Mouse (Mus musculus): ENCODE data around the gene Kdsr. TPM values are rescaled to one million over a fixed set of nuclear protein-coding genes. Genes with fewer than 3 reads are reported as not detected.

Kdsr gene
- polyA plus RNA-seq, 1 experiment from 2014 or later, result 8.0 TPM

- no peak overlapping the region for H3K9ac ChIP-seq (replicated peaks)
- DNase-seq, result no peak
- H3K4me3 ChIP-seq (ENCODE audit: low read depth, low read length), result no peak overlapping the region
- no peaks in the 10 kb centered on the region for H3K27me3 ChIP-seq (ENCODE audit: insufficient read depth, low read length)
- TF ChIP-seq EP300 (IDR thresholded peaks at IDR 0.05; ENCODE audit: low read depth) (no peak), CTCF (IDR thresholded peaks at IDR 0.05; ENCODE audit: low read depth) (no peak)
- no peak overlapping the region for H3K4me2 ChIP-seq (ENCODE audit: low read depth, low read length)
- H3K4me1 ChIP-seq (ENCODE audit: insufficient read depth), result peaks cover 7% of the 10 kb centered on the region; the same call in 1 of the 2 replicates
- WGBS (ENCODE audit: insufficient replicate concordance), result 84% methylated on average over 3 of the region's 3 CpGs
- ATAC-seq, result no peak
- no peak overlapping the region for H3K27ac ChIP-seq (ENCODE audit: low read depth)
- peaks cover 29% of the 10 kb centered on the region for H3K36me3 ChIP-seq (replicated peaks; ENCODE audit: insufficient read depth, low read length)
- no peaks in the 10 kb centered on the region for H3K9me3 ChIP-seq (ENCODE audit: low read length)
Observed at GRCm38 (mm10) chr1:106764281-106764680, 4.8 kb upstream of the Kdsr start.

DNA sequence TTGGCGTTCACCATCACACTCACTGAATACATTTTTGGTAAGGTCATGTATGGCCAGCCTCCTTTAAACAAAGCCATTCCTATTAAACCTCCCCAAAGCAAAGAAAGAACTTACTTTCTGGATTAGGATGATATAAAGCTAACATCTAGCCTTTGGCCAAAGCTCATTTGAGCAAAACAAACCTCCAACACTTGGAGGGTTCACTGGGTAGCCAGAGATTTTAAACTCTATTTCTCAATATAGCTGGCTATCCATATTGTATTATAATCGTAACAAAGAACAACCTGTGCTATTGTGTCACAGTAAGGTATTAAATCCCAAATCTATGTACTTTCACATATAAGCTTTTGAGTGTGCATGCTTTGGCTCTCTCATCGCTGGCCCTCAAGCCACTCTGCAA is 1.2 kb upstream of the Kdsr start:
- Histone ChIP-seq H3K4me1 (ENCODE audit: insufficient read depth) (peaks cover 18% of the 10 kb centered on the region), H3K27ac (ENCODE audit: low read depth) (peak overlapping the region; percentile 93), H3K27me3 (ENCODE audit: insufficient read depth, low read length) (no peaks in the 10 kb centered on the region), H3K4me3 (ENCODE audit: low read depth, low read length) (no peak overlapping the region), H3K9me3 (ENCODE audit: low read length) (no peaks in the 10 kb centered on the region), H3K36me3 (replicated peaks; ENCODE audit: insufficient read depth, low read length) (peaks cover 5% of the 10 kb centered on the region; the same call in 1 of the 2 replicates), H3K4me2 (ENCODE audit: low read depth, low read length) (no peak overlapping the region), H3K9ac (replicated peaks) (no peak overlapping the region)
- ATAC-seq, result no peak
- TF ChIP-seq EP300 (IDR thresholded peaks at IDR 0.05; ENCODE audit: low read depth) (no peak), CTCF (IDR thresholded peaks at IDR 0.05; ENCODE audit: low read depth) (no peak)
- WGBS (ENCODE audit: insufficient replicate concordance), result 80% methylated on average over 3 of the region's 3 CpGs
- no peak for DNase-seq

DNA sequence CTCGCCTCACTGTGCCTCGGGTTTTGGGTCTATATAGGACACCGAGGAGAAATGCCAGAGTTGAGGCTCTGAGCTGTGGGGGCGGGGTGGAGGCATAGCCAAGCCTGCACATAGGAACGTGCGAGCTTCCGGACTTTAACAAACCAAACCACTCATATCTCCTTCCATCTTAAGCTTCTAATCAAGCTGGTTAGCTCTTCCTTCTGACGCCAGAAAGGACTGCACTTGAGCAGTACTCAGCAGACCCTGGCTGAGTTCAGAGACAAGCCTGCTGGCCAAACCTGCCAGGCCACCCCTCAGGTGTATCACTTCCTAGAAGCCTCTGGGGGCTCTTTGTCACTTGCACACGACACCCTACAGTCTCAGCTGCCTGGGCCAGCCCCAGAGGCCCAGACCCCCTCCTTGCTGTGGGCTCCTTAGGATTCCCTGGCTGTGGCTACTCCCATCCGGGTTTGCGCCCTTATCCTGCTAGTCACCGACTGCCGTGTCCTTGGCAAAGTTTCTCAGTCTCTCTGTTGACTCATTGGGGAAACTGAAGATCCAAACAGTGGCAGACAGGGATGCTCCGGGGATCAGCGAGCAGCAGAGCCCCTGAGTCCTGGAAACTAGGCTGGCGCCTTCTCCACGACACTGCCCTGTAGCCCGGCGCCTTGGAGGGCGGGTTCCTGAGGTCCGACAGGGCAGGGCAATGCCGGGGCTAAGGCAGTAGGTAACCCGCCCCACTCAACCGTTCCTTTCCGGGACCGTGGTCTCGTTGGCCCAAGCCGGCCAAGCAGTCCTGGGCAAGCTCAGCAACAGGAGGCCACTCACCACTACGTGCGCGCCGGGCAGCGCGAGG is 574 bp downstream of the Kdsr start:
- Histone ChIP-seq H3K9me3 (ENCODE audit: low read length) (no peaks in the 10 kb centered on the region), H3K4me3 (ENCODE audit: low read depth, low read length) (peak overlapping the region; percentile 53), H3K27ac (ENCODE audit: low read depth) (peak overlapping the region; percentile 72), H3K27me3 (ENCODE audit: insufficient read depth, low read length) (no peaks in the 10 kb centered on the region), H3K4me2 (ENCODE audit: low read depth, low read length) (peak overlapping the region; percentile 84), H3K4me1 (ENCODE audit: insufficient read depth) (peaks cover 18% of the 10 kb centered on the region), H3K9ac (replicated peaks) (peak overlapping the region; percentile 65), H3K36me3 (replicated peaks; ENCODE audit: insufficient read depth, low read length) (0 out of 2 replicates have a peak, but pooled peaks cover 4% of the 10 kb centered on the region)
- ATAC-seq (peak; percentile 60), DNase-seq (peak; percentile 42)
- WGBS (ENCODE audit: insufficient replicate concordance), result 1% methylated on average over 34 of the region's 34 CpGs
- no peak for TF ChIP-seq EP300 (IDR thresholded peaks at IDR 0.05; ENCODE audit: low read depth)
- TF ChIP-seq CTCF (IDR thresholded peaks at IDR 0.05; ENCODE audit: low read depth), result no peak

- WGBS (ENCODE audit: insufficient replicate concordance), result 56% methylated on average over 4 of the region's 4 CpGs
- Histone ChIP-seq H3K9me3 (ENCODE audit: low read length) (no peaks in the 10 kb centered on the region), H3K4me1 (ENCODE audit: insufficient read depth) (peaks cover 18% of the 10 kb centered on the region), H3K9ac (replicated peaks) (no peak overlapping the region), H3K36me3 (replicated peaks; ENCODE audit: insufficient read depth, low read length) (peaks cover 12% of the 10 kb centered on the region; the same call in 1 of the 2 replicates), H3K27me3 (ENCODE audit: insufficient read depth, low read length) (no peaks in the 10 kb centered on the region), H3K27ac (ENCODE audit: low read depth) (no peak overlapping the region), H3K4me3 (ENCODE audit: low read depth, low read length) (no peak overlapping the region), H3K4me2 (ENCODE audit: low read depth, low read length) (no peak overlapping the region)
- ATAC-seq (no peak), DNase-seq (peak; percentile 5)
- no peak for TF ChIP-seq EP300 (IDR thresholded peaks at IDR 0.05; ENCODE audit: low read depth)
- no peak for TF ChIP-seq CTCF (IDR thresholded peaks at IDR 0.05; ENCODE audit: low read depth)
Observed at GRCm38 (mm10) chr1:106756633-106757032, 2.9 kb downstream of the Kdsr start.

- Histone ChIP-seq H3K27ac (ENCODE audit: low read depth) (no peak overlapping the region), H3K27me3 (ENCODE audit: insufficient read depth, low read length) (no peaks in the 10 kb centered on the region), H3K9me3 (ENCODE audit: low read length) (no peaks in the 10 kb centered on the region), H3K4me3 (ENCODE audit: low read depth, low read length) (no peak overlapping the region), H3K4me1 (ENCODE audit: insufficient read depth) (no peaks in the 10 kb centered on the region), H3K36me3 (replicated peaks; ENCODE audit: insufficient read depth, low read length) (peaks cover 23% of the 10 kb centered on the region), H3K9ac (replicated peaks) (no peak overlapping the region), H3K4me2 (ENCODE audit: low read depth, low read length) (no peak overlapping the region)
- ATAC-seq (no peak), DNase-seq (no peak)
- no peak for TF ChIP-seq CTCF (IDR thresholded peaks at IDR 0.05; ENCODE audit: low read depth)
- no peak for TF ChIP-seq EP300 (IDR thresholded peaks at IDR 0.05; ENCODE audit: low read depth)
- 86% methylated on average over 5 of the region's 5 CpGs for WGBS (ENCODE audit: insufficient replicate concordance)
Observed at GRCm38 (mm10) chr1:106752013-106752412, 7.5 kb downstream of the Kdsr start.

- 78% methylated on average over 1 of the region's 1 CpGs for WGBS (ENCODE audit: insufficient replicate concordance)
- no peak overlapping the region for H3K4me3 ChIP-seq (ENCODE audit: low read depth, low read length)
Observed at GRCm38 (mm10) chr1:106750656-106751055, 8.9 kb downstream of the Kdsr start.

More at GRCm38 (mm10) chr1:106750656-106751055, 8.9 kb downstream of the Kdsr start:
- Histone ChIP-seq H3K4me1 (ENCODE audit: insufficient read depth) (no peaks in the 10 kb centered on the region), H3K9ac (replicated peaks) (no peak overlapping the region), H3K4me2 (ENCODE audit: low read depth, low read length) (no peak overlapping the region), H3K27ac (ENCODE audit: low read depth) (no peak overlapping the region), H3K9me3 (ENCODE audit: low read length) (no peaks in the 10 kb centered on the region), H3K36me3 (replicated peaks; ENCODE audit: insufficient read depth, low read length) (peaks cover 32% of the 10 kb centered on the region), H3K27me3 (ENCODE audit: insufficient read depth, low read length) (no peaks in the 10 kb centered on the region)
- ATAC-seq (no peak), DNase-seq (no peak)
- TF ChIP-seq EP300 (IDR thresholded peaks at IDR 0.05; ENCODE audit: low read depth) (no peak), CTCF (IDR thresholded peaks at IDR 0.05; ENCODE audit: low read depth) (no peak)
